Mouse (Mus musculus) cerebellum, postnatal 4 days (tissue): Measurements from ENCODE around the gene Shf.
"Not testable (repeated sequence)": the region's sequence is repeated elsewhere in the genome, so short reads cannot be mapped to it uniquely, and the experiment has no call there.

Experiments used
- DNase-seq, 2 experiments: peaks; one replicate each; pipeline ENCODE4 v3.0.0; 2022; ENCODE audit warnings: low spot score in 2 of 2, mixed read lengths in 1 of 2

Shf gene

GRCm38 (mm10) chr2:122368995-122369739 lies at the start of gene Shf:
Gene Shf (minus strand): TSS chr2:122369162.
- DNase-seq: peak; percentile 84 to 94

GRCm38 (mm10) chr2:122408928-122409327 lies 40.0 kb upstream of the Shf start:
- no peak for DNase-seq

GRCm38 (mm10) chr2:122407607-122408006 lies 38.6 kb upstream of the Shf start:
- DNase-seq: no peak

GRCm38 (mm10) chr2:122396150-122396549 lies 27.2 kb upstream of the Shf start:
- DNase-seq: no peak

- DNase-seq: not testable (repeated sequence)
Measured at GRCm38 (mm10) chr2:122387135-122387534, 18.2 kb upstream of the Shf start.

GRCm38 (mm10) chr2:122385095-122385494 lies 16.1 kb upstream of the Shf start:
- DNase-seq: no peak

- no peak for DNase-seq
Measured at GRCm38 (mm10) chr2:122382121-122382520, 13.2 kb upstream of the Shf start.

- DNase-seq: no peak
Measured at GRCm38 (mm10) chr2:122381329-122382103, 12.6 kb upstream of the Shf start.

GRCm38 (mm10) chr2:122380768-122381311 lies 11.9 kb upstream of the Shf start:
- peak in 1 of 2 experiments; percentile 53 for DNase-seq

- DNase-seq: no peak
Measured at GRCm38 (mm10) chr2:122379292-122379650, 10.3 kb upstream of the Shf start.

- no peak for DNase-seq
Measured at GRCm38 (mm10) chr2:122378421-122379291, 9.7 kb upstream of the Shf start.

- DNase-seq: peak in 1 of 2 experiments; percentile 67
Measured at GRCm38 (mm10) chr2:122377751-122378246, 8.8 kb upstream of the Shf start.

- DNase-seq: peak; percentile 94 to 98
Measured at GRCm38 (mm10) chr2:122377215-122377674, 8.3 kb upstream of the Shf start.

GRCm38 (mm10) chr2:122376041-122376561 lies 7.1 kb upstream of the Shf start:
- DNase-seq: no peak

GRCm38 (mm10) chr2:122375391-122375991 lies 6.5 kb upstream of the Shf start:
- DNase-seq: peak; percentile 88 to 98

GRCm38 (mm10) chr2:122374666-122375331 lies 5.8 kb upstream of the Shf start:
- DNase-seq: no peak

- DNase-seq: no peak
Measured at GRCm38 (mm10) chr2:122374012-122374411, 5.0 kb upstream of the Shf start.

- DNase-seq: no peak
Measured at GRCm38 (mm10) chr2:122372541-122372940, 3.6 kb upstream of the Shf start.

- no peak for DNase-seq
Measured at GRCm38 (mm10) chr2:122372067-122372466, 3.1 kb upstream of the Shf start.

- DNase-seq: no peak
Measured at GRCm38 (mm10) chr2:122370101-122370750, 1.3 kb upstream of the Shf start.
